Mouse (Mus musculus) thymus, postnatal 14 days (tissue): ENCODE measurements around the gene Xrcc6.

Experiments used
- DNase-seq: peaks from one replicate; pipeline ENCODE4 v3.0.0; 2021

The Xrcc6 gene

GRCm38 (mm10) chr15:81987646-81988045 is at the start of gene Xrcc6:
TSS of gene Xrcc6 (plus strand) at chr15:81987835.
- no peak for DNase-seq

DNA sequence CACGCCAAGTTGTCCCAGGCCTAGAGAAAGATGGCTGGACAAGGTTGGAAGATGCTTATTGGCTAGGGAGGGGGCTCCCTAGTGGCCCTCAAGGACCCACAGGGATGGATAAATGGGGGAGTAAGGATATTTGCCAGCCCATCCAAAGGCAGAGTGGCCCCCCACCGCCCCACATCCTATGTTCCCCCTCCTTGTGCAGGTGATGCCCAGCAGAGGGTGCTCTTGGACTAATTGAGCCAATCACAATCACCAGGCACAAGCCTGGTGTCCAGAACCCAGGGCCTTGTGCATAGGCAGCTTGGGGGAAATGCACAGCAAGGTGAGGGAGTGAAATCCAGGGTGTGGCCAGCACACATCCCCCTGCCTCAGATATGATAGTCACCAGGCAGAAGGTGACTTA is 49.4 kb upstream of the Xrcc6 start:
- peak; percentile 53 for DNase-seq

DNA sequence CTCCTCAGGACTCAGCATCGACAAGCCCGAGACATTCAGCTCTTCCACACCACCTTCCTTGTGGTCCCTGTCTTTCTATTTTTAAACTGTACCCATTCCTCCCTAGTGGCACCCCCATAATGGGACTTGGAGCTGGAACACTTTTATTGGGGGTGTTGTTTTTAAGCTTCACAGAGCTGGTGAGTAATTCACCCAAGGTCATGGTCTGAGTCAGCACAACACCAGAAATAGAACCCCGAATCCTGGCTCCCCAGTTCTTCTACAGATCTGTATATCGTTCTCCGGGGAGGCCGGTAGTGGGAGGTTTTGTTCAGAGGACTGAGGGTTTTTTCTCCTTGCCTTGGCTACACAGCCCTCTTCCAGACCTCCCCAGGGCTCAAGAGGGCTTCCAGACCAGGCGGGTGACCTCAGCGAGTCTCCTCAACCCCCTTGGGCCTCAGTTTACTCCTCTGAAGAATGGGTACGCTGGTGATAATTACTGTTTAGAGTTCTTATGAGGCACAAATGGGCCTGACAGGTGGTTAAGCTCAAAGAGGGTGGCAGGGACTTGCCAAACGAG is 48.4 kb upstream of the Xrcc6 start:
- no peak for DNase-seq

DNA sequence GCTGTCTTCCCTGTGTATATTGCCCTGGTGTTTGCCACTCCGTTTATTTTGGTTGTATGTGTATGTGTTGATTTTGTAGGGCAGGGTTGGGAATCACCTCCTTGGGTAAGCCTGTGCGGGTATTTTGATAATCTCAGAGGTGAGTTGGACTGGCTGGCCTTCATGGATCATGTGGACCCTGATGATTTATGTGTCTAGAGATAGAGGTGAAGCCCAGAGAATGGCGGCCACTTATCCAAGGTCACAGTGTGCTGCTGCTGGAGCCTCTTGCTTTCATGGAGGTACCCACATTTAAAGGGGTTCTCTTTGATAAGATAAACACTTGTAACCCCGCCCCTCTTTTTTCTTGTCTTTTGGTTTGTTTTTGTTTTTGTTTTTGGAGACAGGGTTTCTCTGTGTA is 47.9 kb upstream of the Xrcc6 start:
- DNase-seq, result no peak

GRCm38 (mm10) chr15:81940219-81940618 is 47.4 kb upstream of the Xrcc6 start:
- no peak for DNase-seq

DNA sequence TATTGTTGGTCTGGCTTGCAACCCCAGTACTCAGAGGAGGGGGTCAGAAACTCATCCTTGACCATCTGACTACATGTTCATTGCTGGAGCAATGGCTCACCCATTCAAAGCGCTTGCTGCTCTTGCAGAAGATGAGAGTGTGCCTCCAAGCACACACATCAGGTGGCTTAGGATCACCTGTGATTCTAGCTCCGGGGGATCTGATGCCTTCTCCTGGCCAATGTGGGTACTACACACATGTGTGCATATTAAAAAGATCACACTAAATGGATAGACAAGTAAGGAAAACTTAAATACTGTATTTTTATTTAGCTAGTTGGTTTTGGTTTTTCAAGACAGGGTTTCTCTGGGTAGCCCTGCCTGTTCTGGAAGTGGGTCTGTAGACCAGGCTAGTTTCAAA is 46.6 kb upstream of the Xrcc6 start:
- no peak for DNase-seq

- DNase-seq, result no peak
These were observed 44.4 kb upstream of the Xrcc6 start for GRCm38 (mm10) chr15:81943176-81943749.

GRCm38 (mm10) chr15:81949076-81949475 is 38.6 kb upstream of the Xrcc6 start:
- DNase-seq, result no peak

DNA sequence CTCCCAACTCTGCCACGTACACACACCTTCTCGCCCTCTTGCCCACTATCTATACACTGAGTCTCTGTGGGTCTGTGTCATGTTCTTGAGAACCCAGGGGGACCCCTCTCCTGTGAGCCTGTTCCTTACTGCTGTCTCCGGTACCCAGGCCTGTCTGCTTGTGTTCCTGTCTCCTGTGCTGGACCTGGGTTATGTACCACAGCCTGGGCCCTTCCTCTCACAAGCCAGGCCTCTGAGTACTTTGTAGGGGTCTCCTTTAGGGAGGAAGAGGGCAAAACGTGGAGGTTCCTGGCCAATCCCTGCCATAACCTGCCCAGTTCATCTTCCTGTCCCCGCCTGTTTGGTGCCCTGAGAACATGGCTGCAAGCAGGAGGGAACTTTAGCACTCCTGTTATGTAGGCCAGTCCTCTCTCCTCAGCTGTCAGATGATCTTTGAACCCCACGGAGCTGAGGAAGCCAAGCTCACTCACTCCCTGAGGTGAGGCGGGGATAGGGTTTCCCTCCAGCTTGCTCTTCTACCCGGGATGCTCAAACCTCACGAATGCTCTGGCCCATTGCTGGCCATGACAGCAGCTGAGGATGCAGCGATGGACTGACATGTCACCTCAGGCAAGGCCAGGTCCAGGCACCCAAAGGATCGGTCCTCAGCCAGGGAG is 38.0 kb upstream of the Xrcc6 start:
- no peak for DNase-seq

DNA sequence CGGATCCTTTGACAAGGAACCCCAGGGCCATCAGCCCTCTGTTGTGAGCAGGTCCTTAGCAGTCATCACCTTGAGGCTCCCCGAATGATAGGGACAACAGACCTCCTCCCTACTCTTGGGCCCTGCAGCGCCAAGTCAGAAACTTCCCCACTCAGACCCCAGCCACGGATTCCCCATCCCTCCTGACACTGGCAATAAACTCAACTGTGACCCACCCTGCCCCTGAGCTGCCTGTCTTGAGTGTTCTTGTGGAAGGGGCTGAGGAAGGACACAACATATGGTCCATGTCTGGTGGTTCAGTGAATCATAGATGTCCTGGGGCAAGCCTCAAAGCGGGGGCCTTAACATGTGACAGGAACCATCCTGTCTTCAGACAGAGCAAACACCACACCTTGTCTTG is 36.9 kb upstream of the Xrcc6 start:
- DNase-seq, result no peak

DNA sequence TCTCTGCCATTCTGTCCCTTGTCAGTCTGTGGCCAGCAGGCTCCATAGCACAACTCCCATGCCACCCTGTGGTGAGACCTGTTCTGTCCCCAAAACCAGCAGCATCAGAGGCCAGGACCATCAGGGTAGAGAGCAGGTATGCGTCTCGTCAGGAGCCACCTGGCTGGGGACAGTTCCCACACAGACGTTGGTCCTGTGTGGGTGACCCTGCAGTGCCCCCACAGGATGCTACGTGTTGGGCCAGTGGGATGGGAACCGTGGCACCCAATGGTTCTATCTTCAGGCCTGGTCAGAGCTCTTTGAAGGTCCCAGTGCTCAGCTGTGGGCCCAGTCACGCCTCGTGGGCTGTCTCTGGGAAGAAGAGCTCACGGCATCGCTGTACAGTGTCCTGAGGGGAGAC is 36.5 kb upstream of the Xrcc6 start:
- DNase-seq, result no peak

DNA sequence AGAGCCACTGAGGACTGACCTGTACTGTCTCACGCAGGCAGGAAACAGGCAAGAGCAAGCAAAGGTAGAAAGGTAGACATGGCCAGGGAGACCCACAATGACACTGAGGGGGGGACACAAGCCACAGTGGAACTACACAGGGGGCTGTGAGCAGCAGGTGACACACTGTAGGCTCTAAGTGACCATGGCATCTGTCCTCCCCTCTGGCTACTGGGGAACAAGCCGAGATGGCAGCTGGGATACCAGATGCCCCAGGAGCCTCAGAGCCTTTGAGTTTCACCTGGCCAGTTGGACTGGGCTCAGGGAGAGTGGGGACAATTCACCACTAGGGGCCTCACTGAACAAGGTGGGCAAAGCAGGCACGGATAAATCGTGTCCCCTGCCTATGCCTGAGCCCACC is 35.3 kb upstream of the Xrcc6 start:
- no peak for DNase-seq

GRCm38 (mm10) chr15:81954151-81954583 is 33.5 kb upstream of the Xrcc6 start:
- no peak for DNase-seq

GRCm38 (mm10) chr15:81954716-81955115 is 32.9 kb upstream of the Xrcc6 start:
- DNase-seq, result no peak

- no peak for DNase-seq
These were observed 32.2 kb upstream of the Xrcc6 start for GRCm38 (mm10) chr15:81955414-81955813.

GRCm38 (mm10) chr15:81956457-81956856 is 31.2 kb upstream of the Xrcc6 start:
- peak; percentile 71 for DNase-seq

DNA sequence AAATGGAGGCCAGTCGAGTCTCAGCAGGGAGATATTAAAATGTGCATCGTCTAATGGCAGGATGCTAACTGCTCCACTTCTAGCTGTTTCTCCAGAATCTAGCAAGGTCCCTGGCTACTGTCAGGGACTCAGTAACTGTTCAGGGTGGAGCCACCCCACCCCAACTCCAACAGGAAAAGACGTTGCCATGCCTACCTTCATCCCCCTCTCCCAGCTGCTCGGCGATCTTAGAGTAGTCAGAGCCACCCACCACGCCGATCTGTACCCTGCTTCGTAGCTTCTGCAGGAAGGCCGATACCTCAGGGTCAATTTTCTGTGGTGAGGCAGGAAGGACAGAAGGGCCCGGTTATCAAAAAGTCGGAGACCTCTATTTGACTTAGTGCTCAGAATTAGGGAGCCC is 30.0 kb upstream of the Xrcc6 start:
- no peak for DNase-seq

GRCm38 (mm10) chr15:81958906-81959305 is 28.7 kb upstream of the Xrcc6 start:
- DNase-seq, result no peak

DNA sequence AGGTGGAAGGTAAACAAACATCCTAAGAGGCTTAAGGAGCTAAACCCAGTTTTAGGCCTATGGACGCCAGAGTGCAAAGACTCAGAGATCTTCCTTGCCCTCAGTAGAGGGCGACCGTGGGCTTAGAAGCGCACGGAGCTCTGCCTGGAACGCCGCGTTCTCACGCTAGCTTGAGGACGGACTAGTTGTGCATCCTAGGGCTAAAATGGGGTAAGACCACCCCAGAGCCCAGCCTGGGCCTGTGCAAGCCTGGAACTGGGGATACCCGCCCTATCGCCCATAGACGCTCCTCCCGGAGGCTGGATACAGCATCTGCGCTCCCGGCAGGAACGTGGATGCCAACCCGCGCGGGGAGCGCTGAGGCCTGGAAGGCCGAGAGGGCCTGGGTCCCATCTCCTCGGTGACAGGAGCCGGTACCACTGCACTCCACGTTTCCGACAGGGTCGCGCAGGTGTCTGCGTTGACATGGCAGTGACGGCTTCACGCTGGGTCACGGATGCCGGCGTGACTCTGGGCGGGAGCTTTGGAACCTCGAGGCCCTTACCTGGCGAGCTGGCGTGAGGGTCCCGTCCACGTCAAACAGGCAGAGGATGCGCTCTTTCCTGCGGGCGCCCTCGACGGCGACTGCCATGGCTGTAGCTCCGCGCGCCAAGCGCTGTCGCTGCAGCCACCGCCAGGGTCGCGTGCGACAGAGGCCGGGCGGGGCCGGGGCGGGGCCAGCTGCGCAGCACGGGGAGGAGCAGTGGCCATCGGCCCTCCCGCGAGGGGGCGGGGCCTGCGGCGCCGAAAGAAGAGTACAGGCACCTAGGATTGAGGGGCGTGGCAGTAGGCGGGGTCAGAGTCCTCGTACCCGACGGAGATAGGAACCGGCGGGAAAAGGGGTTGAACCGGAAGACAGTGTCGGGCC is 27.2 kb upstream of the Xrcc6 start, which contains the start of gene Pmm1:
TSS of gene Pmm1 (minus strand) at position 760 of the 907 bp plus-strand sequence.
- peak; percentile 100 for DNase-seq

- no peak for DNase-seq
These were observed 26.6 kb upstream of the Xrcc6 start for GRCm38 (mm10) chr15:81961078-81961451.

DNA sequence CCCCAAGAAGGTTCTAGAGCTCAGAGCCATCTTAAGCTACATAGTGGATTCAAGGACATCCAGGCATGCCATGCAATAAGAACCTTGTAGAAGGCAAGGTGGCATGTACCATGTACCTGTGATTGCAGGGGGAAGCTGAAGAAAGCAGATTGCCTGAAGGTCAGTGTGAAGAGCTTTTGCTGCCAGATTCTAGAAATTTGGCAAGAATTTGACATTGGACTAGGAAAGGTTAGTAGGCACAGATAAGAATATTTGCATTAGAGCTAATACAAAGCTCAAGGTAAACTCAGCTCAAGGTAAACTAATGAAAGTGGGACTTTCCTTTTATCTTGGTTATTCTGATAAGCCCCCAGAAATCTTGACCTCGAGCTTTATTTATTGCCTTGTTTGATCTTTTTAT is 23.4 kb upstream of the Xrcc6 start:
- no peak for DNase-seq

DNA sequence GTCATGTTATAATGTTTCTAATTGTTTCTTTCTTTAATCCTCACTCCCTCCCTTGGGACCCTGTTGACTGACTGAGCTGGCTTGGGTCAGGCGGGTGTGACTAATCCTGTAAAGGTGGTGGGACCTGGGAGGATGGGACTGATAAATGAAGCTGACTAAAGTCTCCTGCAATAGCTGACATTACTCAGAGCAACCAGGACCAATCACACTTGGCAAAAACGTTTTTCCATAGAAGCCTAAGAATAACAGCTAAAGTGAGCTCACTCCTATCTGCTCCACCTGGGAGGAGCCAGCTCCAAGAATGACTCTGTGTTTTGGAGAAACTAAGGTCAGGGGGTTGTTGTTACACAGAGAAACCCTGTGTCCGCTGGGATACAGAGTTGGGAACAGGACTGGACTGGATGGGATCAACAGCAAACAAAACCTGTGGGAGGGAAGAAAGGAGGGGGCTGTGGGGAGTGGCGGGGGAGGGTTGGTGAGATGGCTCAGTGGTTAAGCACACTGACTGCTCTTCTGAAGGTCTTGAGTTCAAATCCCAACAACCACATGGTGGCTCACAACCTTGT is 22.6 kb upstream of the Xrcc6 start:
- DNase-seq, result no peak
